16 mouse cellular contexts compared by ENCODE assay signal in genomic region chr8:113691622-113692343, GRCm38 (mm10). TPM values are rescaled to one million over a fixed set of nuclear protein-coding genes. Genes with fewer than 3 reads are reported as not detected.
DNase-seq lines count a peak whose midpoint lies in the region; ATAC-seq and TF ChIP-seq lines count a peak whose summit lies in the region.
"Had no signal": no experiment of that assay in that cellular context is flagged by ENCODE, and none has a peak within 500 bp of the region (broad histone marks: within the 10 kb centered on the region; RNA-seq: fewer than 3 reads in every experiment).

No protein-coding gene starts in this region.

- H3K9me3 ChIP-seq in kidney, embryonic 16.5 days (ENCODE audit: low read length): no peaks in the 10 kb centered on the region
- H3K9me3 ChIP-seq in hindbrain, postnatal 0 days (ENCODE audit: low read length): no peaks in the 10 kb centered on the region

- no peak for TF ChIP-seq CTCF in hindbrain, postnatal 0 days (IDR thresholded peaks at IDR 0.05; ENCODE audit: low read depth)
- no peak for TF ChIP-seq CTCF in left cerebral cortex, adult 2 months (IDR thresholded peaks at IDR 0.05)

- H3K27ac ChIP-seq in kidney, embryonic 16.5 days (ENCODE audit: low read length): no peak overlapping the region
- H3K27ac ChIP-seq in hindbrain, postnatal 0 days: peak overlapping the region; percentile 60; the same call in 1 of the 2 replicates
- H3K27ac ChIP-seq in left cerebral cortex, adult 2 months: no peak overlapping the region

- no peak overlapping the region for H3K4me3 ChIP-seq in kidney, embryonic 16.5 days (ENCODE audit: low read length)
- no peak overlapping the region for H3K4me3 ChIP-seq in hindbrain, postnatal 0 days (ENCODE audit: low read length)
- H3K4me3 ChIP-seq in left cerebral cortex, adult 2 months: no peak overlapping the region

- 0 out of 2 replicates have a peak, but pooled peaks have one; percentile 35 for ATAC-seq in kidney, embryonic 16.5 days (ENCODE audit: low FRiP score, low TSS enrichment)
- ATAC-seq in hindbrain, postnatal 0 days: peak; percentile 74

- WGBS in kidney, embryonic 16.5 days: 52% methylated on average over 14 of the region's 14 CpGs
- 40% methylated on average over 14 of the region's 14 CpGs for WGBS in hindbrain, postnatal 0 days

- DNase-seq in kidney, adult 11 months: no peak
- peak; percentile 40 for DNase-seq in brain, adult 2 months (ENCODE audit: low read depth, low spot score)
- peak; percentile 17 for DNase-seq in cerebellum, adult 8-10 months
- peak; percentile 53 for DNase-seq in hindbrain, postnatal 0 days (ENCODE audit: low spot score)
- no peak for DNase-seq in kidney, adult 9 months
- DNase-seq in kidney, postnatal 10 days: no peak
- no peak for DNase-seq in left cerebral cortex, adult 2 months (ENCODE audit: extremely low spot score in 1 of 2, low spot score in 2 of 2)
- DNase-seq: kidney, adult 2 months; right cerebral cortex, postnatal 25 days; thymus, postnatal 36 days had no signal

- intact Hi-C loops in left cerebral cortex, adult 2 months (cut with DNase I): no loop called here

- H3K4me2 ChIP-seq in kidney, embryonic 16.5 days (replicated peaks; ENCODE audit: low read depth, low read length): no peak overlapping the region
- H3K4me2 ChIP-seq in hindbrain, postnatal 0 days (ENCODE audit: low read depth, low read length): peak overlapping the region; percentile 13; the same call in 1 of the 2 replicates

- no peak overlapping the region for H3K9ac ChIP-seq in kidney, embryonic 16.5 days (replicated peaks; ENCODE audit: low read length)
- no peak overlapping the region for H3K9ac ChIP-seq in hindbrain, postnatal 0 days (replicated peaks; ENCODE audit: low read length)

- H3K4me1 ChIP-seq in kidney, embryonic 16.5 days (ENCODE audit: insufficient read depth, low read length): peaks cover 10% of the 10 kb centered on the region; the same call in 1 of the 2 replicates
- H3K4me1 ChIP-seq in hindbrain, postnatal 0 days (ENCODE audit: insufficient read depth, low read length): peaks cover 8% of the 10 kb centered on the region; the same call in 1 of the 2 replicates

- H3K27me3 ChIP-seq in kidney, embryonic 16.5 days (ENCODE audit: insufficient read depth, low read length): no peaks in the 10 kb centered on the region
- no peaks in the 10 kb centered on the region for H3K27me3 ChIP-seq in hindbrain, postnatal 0 days (ENCODE audit: insufficient read depth, low read length)

- H3K36me3 ChIP-seq in kidney, embryonic 16.5 days (ENCODE audit: insufficient read depth, low read length): no peaks in the 10 kb centered on the region
- H3K36me3 ChIP-seq in hindbrain, postnatal 0 days (ENCODE audit: insufficient read depth, low read length): no peaks in the 10 kb centered on the region

RNA-seq across cellular contexts. Expression of gene Syce1l, which starts 48.8 kb away (rescaled TPM):
- polyA plus RNA-seq in kidney, embryonic 16.5 days (2015; fragmentation: Nextera tagmentation; extraction: Ambion mirVana): not detected in 2 replicates
- total RNA-seq in hindbrain, postnatal 0 days (2014; rRNA removed): not detected in 2 replicates
- polyA plus RNA-seq in hindbrain, postnatal 0 days (2015; fragmentation: Nextera tagmentation; extraction: Ambion mirVana): 0.33 TPM in 1 of 2 replicates, not detected in the other
- total RNA-seq in left cerebral cortex, adult 2 months (2021): 1 to 10 TPM in 1 of 2 experiments, not detected in 1; 1.0 TPM
- total RNA-seq: granulocyte monocyte progenitor cell, adult 5-6 weeks; heart, postnatal 25 days; liver, adult 2 months; megakaryocyte, adult 5-6 weeks had no signal
- polyA plus RNA-seq: embryonic facial prominence, embryonic 14.5 days; liver, adult 2 months had no signal

RNA-seq across cellular contexts. Expression of gene Mon1b, which starts 56.4 kb away (rescaled TPM):
- polyA plus RNA-seq in kidney, embryonic 16.5 days (2015; fragmentation: Nextera tagmentation; extraction: Ambion mirVana): 8.2 and 10.3 TPM in 2 replicates
- total RNA-seq in hindbrain, postnatal 0 days (2014; rRNA removed): 25.5 and 31.6 TPM in 2 replicates
- 6.9 and 7.8 TPM in 2 replicates for polyA plus RNA-seq in hindbrain, postnatal 0 days (2015; fragmentation: Nextera tagmentation; extraction: Ambion mirVana)
- total RNA-seq in left cerebral cortex, adult 2 months (2021): 10 to 100 TPM; 24.5 TPM

Comparison
In these comparisons a context has a peak if more than half of its experiments do, and no peak if none do; other contexts are left out.
1. DNase-seq: peak in brain, adult 2 months (single experiment), cerebellum, adult 8-10 months (single experiment) and hindbrain, postnatal 0 days (single experiment); none in kidney, adult 11 months (single experiment), kidney, adult 9 months (single experiment), kidney, postnatal 10 days (single experiment) and left cerebral cortex, adult 2 months (0 of 2).